Mouse (Mus musculus) left cerebral cortex, adult 9 months (tissue): ENCODE results near the gene Serpinb8.

Source experiments
- DNase-seq, 2 experiments: peaks; one replicate each; pipeline ENCODE4 v3.0.0; 2022; ENCODE audit warnings: low spot score in 2 of 2

The Serpinb8 gene

GRCm38 (mm10) chr1:107642457-107643118 is 52.8 kb downstream of the Serpinb8 start:
- no peak for DNase-seq

DNA sequence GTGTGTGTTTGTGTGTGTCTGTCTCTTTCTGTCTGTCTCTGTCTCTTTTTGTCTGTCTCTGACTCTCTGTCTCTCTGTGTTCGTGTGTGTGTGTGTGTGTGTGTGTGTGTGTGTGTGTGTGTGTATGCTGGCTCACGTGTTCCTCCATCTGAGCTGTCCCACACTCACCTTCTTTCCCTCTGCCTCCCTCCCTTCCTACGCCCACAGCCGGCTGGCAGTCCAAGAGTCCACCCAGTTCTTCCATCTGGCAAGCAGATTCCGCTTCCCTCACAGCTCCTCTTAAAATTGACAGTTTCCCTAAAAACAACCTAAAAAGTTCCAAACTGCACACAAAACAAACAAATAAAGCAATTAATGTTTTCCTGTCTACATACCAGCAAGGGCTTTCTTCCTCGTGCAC is 55.3 kb downstream of the Serpinb8 start:
- DNase-seq = peak; percentile 33 to 73

- no peak for DNase-seq
Observed at GRCm38 (mm10) chr1:107657689-107658088, 67.9 kb downstream of the Serpinb8 start.
